Mouse (Mus musculus) 3134 (cell line): ENCODE results near the gene Casp7.
"Not testable (repeated sequence)": the region's sequence is repeated elsewhere in the genome, so short reads cannot be mapped to it uniquely, and the experiment has no call there.

Experiments used
- DNase-seq: peaks from one replicate; pipeline ENCODE4 v3.0.0-alpha.2; 2011; ENCODE audit warnings: low spot score; ENCODE audit not compliant: insufficient read length; ENCODE audit errors: extremely low read depth

Gene Casp7

GRCm38 (mm10) chr19:56381407-56381806 lies 15.5 kb upstream of the Casp7 start:
- DNase-seq: no peak

- DNase-seq: no peak
Observed at GRCm38 (mm10) chr19:56385546-56385945, 11.4 kb upstream of the Casp7 start.

GRCm38 (mm10) chr19:56386095-56386494 lies 10.8 kb upstream of the Casp7 start:
- DNase-seq: no peak

GRCm38 (mm10) chr19:56387726-56388302 lies 9.1 kb upstream of the Casp7 start:
- DNase-seq: no peak

- peak; percentile 39 for DNase-seq
Observed at GRCm38 (mm10) chr19:56389176-56389575, 7.8 kb upstream of the Casp7 start.

GRCm38 (mm10) chr19:56389879-56390278 lies 7.0 kb upstream of the Casp7 start, which contains the start of gene Nrap:
Gene Nrap (minus strand): TSS chr19:56390037.
- no peak for DNase-seq

GRCm38 (mm10) chr19:56391307-56392046 lies 5.5 kb upstream of the Casp7 start:
- DNase-seq: no peak

- DNase-seq: no peak
Observed at GRCm38 (mm10) chr19:56393311-56393866, 3.5 kb upstream of the Casp7 start.

- DNase-seq: no peak
Observed at GRCm38 (mm10) chr19:56395183-56395935, 1.6 kb upstream of the Casp7 start.

- DNase-seq: no peak
Observed at GRCm38 (mm10) chr19:56396227-56396626, 702 bp upstream of the Casp7 start.

- DNase-seq: no peak
Observed at GRCm38 (mm10) chr19:56397663-56398527, 966 bp downstream of the Casp7 start.

GRCm38 (mm10) chr19:56398528-56398795 lies 1.5 kb downstream of the Casp7 start:
- no peak for DNase-seq

- DNase-seq: peak; percentile 81
Observed at GRCm38 (mm10) chr19:56400200-56400599, 3.3 kb downstream of the Casp7 start.

GRCm38 (mm10) chr19:56401864-56402263 lies 4.9 kb downstream of the Casp7 start:
- DNase-seq: no peak

GRCm38 (mm10) chr19:56405824-56406223 lies 8.9 kb downstream of the Casp7 start:
- no peak for DNase-seq

GRCm38 (mm10) chr19:56406581-56406980 lies 9.7 kb downstream of the Casp7 start:
- DNase-seq: no peak

- not testable (repeated sequence) for DNase-seq
Observed at GRCm38 (mm10) chr19:56409884-56410283, 13.0 kb downstream of the Casp7 start.

- no peak for DNase-seq
Observed at GRCm38 (mm10) chr19:56418404-56418803, 21.5 kb downstream of the Casp7 start.

GRCm38 (mm10) chr19:56419452-56419851 lies 22.5 kb downstream of the Casp7 start:
- no peak for DNase-seq

GRCm38 (mm10) chr19:56420345-56420744 lies 23.4 kb downstream of the Casp7 start:
- no peak for DNase-seq
